Mouse (Mus musculus) MEL (cell line): ENCODE measurements around the gene Phf21a. TPM values are rescaled to one million over a fixed set of nuclear protein-coding genes. Genes with fewer than 3 reads are reported as not detected.

Source experiments
- DNase-seq: peaks from one replicate; pipeline ENCODE4 v3.0.0; 2011; ENCODE audit warnings: low read depth, low spot score
- H3K27ac ChIP-seq: 2 replicates; pipeline ENCODE4 v1.5.1; 2012; ENCODE audit warnings: low read depth, mild to moderate bottlenecking, control low read depth, low read length, moderate library complexity; ENCODE audit not compliant: control insufficient read depth
- H3K27me3 ChIP-seq, 2 experiments: fragments of 150-350 bp in 1 of 2; sonication (generic) in 1 of 2; 2 replicates each; pipeline ENCODE4 v1.6.1; 2012; ENCODE audit warnings: low read length in 2 of 2, mild to moderate bottlenecking in 2 of 2, improper control_type of control experiment in 1 of 2, moderate library complexity in 1 of 2; ENCODE audit not compliant: insufficient read depth in 2 of 2, control insufficient read depth in 1 of 2
- H3K36me3 ChIP-seq, 2 experiments: 2 replicates each; pipeline ENCODE4 v1.6.1; 2012 to 2014; ENCODE audit warnings: low read length in 2 of 2, improper control_type of control experiment in 1 of 2, inconsistent platforms in 1 of 2, mild to moderate bottlenecking in 1 of 2; ENCODE audit not compliant: insufficient read depth in 2 of 2, control insufficient read depth in 1 of 2
- H3K4me1 ChIP-seq, 2 experiments: fragments of 150-350 bp in 1 of 2; sonication (generic) in 1 of 2; 2 replicates each; pipeline ENCODE4 v1.6.1; 2012; ENCODE audit warnings: low read length in 2 of 2, improper control_type of control experiment in 1 of 2, mild to moderate bottlenecking in 1 of 2; ENCODE audit not compliant: insufficient read depth in 2 of 2, control insufficient read depth in 1 of 2
- H3K4me3 ChIP-seq, 2 experiments: fragments of 150-350 bp in 1 of 2; sonication (generic) in 1 of 2; 2 replicates each; pipeline ENCODE4 v1.5.1; 2012; ENCODE audit warnings: low read depth in 2 of 2, low read length in 2 of 2, mild to moderate bottlenecking in 2 of 2, moderate library complexity in 2 of 2, control low read depth in 1 of 2, improper control_type of control experiment in 1 of 2; ENCODE audit not compliant: control insufficient read depth in 1 of 2, insufficient read depth in 1 of 2
- H3K79me2 ChIP-seq: 2 replicates; pipeline ENCODE4 v1.6.1; 2012; ENCODE audit warnings: mild to moderate bottlenecking, low read length, moderate library complexity; ENCODE audit not compliant: control insufficient read depth, poor library complexity, insufficient read depth
- H3K9ac ChIP-seq: 2 replicates; pipeline ENCODE4 v1.6.1; 2012; ENCODE audit warnings: low read depth, mild to moderate bottlenecking, control low read depth, low read length, moderate library complexity; ENCODE audit not compliant: control insufficient read depth, poor library complexity, severe bottlenecking
- H3K9me3 ChIP-seq: fragments of 150-350 bp; sonication (generic); replicated peaks from 2 replicates; pipeline ENCODE4 v1.6.1; 2012; ENCODE audit warnings: mild to moderate bottlenecking, low read length, improper control_type of control experiment, moderate library complexity; ENCODE audit not compliant: insufficient read depth
- BHLHE40 ChIP-seq: IDR thresholded peaks from 2 replicates; pipeline ENCODE4 v1.6.1; 2012; ENCODE audit warnings: low read depth, mild to moderate bottlenecking, inconsistent platforms, low read length, improper control_type of control experiment, borderline replicate concordance
- CHD2 ChIP-seq: IDR thresholded peaks from 2 replicates; pipeline ENCODE4 v1.6.1; 2011; ENCODE audit warnings: low read length, improper control_type of control experiment
- ELF1 ChIP-seq: IDR thresholded peaks from 2 replicates; pipeline ENCODE4 v1.6.1; 2014; ENCODE audit warnings: low read depth, mild to moderate bottlenecking, inconsistent platforms, low read length, improper control_type of control experiment, moderate library complexity
- GABPA ChIP-seq: IDR thresholded peaks from 2 replicates; pipeline ENCODE4 v1.6.1; 2012; ENCODE audit warnings: low read depth, mild to moderate bottlenecking, inconsistent platforms, low read length, improper control_type of control experiment, moderate library complexity
- GATA1 ChIP-seq: IDR thresholded peaks from 2 replicates; pipeline ENCODE4 v1.6.1; 2011; ENCODE audit warnings: low read depth, low read length, improper control_type of control experiment
- HCFC1 ChIP-seq: IDR thresholded peaks from 2 replicates; pipeline ENCODE4 v1.6.1; 2012; ENCODE audit warnings: low read depth, mild to moderate bottlenecking, inconsistent platforms, low read length, improper control_type of control experiment, moderate library complexity
- JUND ChIP-seq: IDR thresholded peaks from 2 replicates; pipeline ENCODE4 v1.6.1; 2011; ENCODE audit warnings: low read depth, mild to moderate bottlenecking, improper control_type of control experiment, low read length
- MAX ChIP-seq: IDR thresholded peaks from 2 replicates; pipeline ENCODE4 v1.6.1; 2011; ENCODE audit warnings: low read length, improper control_type of control experiment
- MAZ ChIP-seq: IDR thresholded peaks from 2 replicates; pipeline ENCODE4 v1.6.1; 2012; ENCODE audit warnings: low read depth, mild to moderate bottlenecking, inconsistent platforms, low read length, improper control_type of control experiment
- MXI1 ChIP-seq: IDR thresholded peaks from 2 replicates; pipeline ENCODE4 v1.6.1; 2011; ENCODE audit warnings: mild to moderate bottlenecking, low read depth, low read length, improper control_type of control experiment
- MYB ChIP-seq: IDR thresholded peaks from 2 replicates; pipeline ENCODE4 v1.6.1; 2011; ENCODE audit warnings: mild to moderate bottlenecking, low read depth, low read length, improper control_type of control experiment
- NELFE ChIP-seq: IDR thresholded peaks from 2 replicates; pipeline ENCODE4 v1.6.1; 2011; ENCODE audit warnings: low read depth, low read length, improper control_type of control experiment
- NRF1 ChIP-seq: IDR thresholded peaks from 2 replicates; pipeline ENCODE4 v1.6.1; 2014; ENCODE audit warnings: low read depth, mild to moderate bottlenecking, inconsistent platforms, low read length, improper control_type of control experiment, moderate library complexity; ENCODE audit not compliant: poor library complexity, insufficient read depth, severe bottlenecking
- POLR2AphosphoS2 ChIP-seq: IDR thresholded peaks from 2 replicates; pipeline ENCODE4 v1.6.1; 2011; ENCODE audit warnings: low read length, improper control_type of control experiment
- RAD21 ChIP-seq: IDR thresholded peaks from 2 replicates; pipeline ENCODE4 v1.6.1; 2011; ENCODE audit warnings: mild to moderate bottlenecking, low read depth, low read length, improper control_type of control experiment
- SMC3 ChIP-seq: IDR thresholded peaks from 2 replicates; pipeline ENCODE4 v1.6.1; 2011; ENCODE audit warnings: low read depth, low read length, improper control_type of control experiment
- TAL1 ChIP-seq: IDR thresholded peaks from 2 replicates; pipeline ENCODE4 v1.6.1; 2012; ENCODE audit warnings: mild to moderate bottlenecking, inconsistent platforms, low read length, moderate library complexity, mixed read lengths
- USF1 ChIP-seq: IDR thresholded peaks from 2 replicates; pipeline ENCODE4 v1.6.1; 2014; ENCODE audit warnings: low read depth, mild to moderate bottlenecking, inconsistent platforms, low read length, improper control_type of control experiment, moderate library complexity
- ZC3H11A ChIP-seq: IDR thresholded peaks from 2 replicates; pipeline ENCODE4 v1.6.1; 2012; ENCODE audit warnings: low read depth, mild to moderate bottlenecking, inconsistent platforms, low read length, improper control_type of control experiment
- ZMIZ1 ChIP-seq: IDR thresholded peaks from 2 replicates; pipeline ENCODE4 v1.6.1; 2012; ENCODE audit warnings: low read depth, mild to moderate bottlenecking, inconsistent platforms, low read length, improper control_type of control experiment, moderate library complexity
- polyA plus RNA-seq, 2 experiments: library from polyadenylated mRNA; stranded (reverse) in 1 of 2; unstranded in 1 of 2; fragments of >175 nt in 1 of 2; fragments of >200 nt in 1 of 2; gene quantifications; 2 replicates each; pipeline versions ENCODE4 v1.2.1 to v1.2.4; 2012; ENCODE audit warnings: low replicate concordance in 2 of 2, low read depth in 1 of 2; ENCODE audit not compliant: insufficient read length in 2 of 2, insufficient read depth in 1 of 2, missing spikeins in 1 of 2
- total RNA-seq: library from RNA; depleted of rRNA; stranded (reverse); fragments of 300-350 nt; gene quantifications from 2 replicates; pipeline ENCODE4 v1.2.3, GENCODE M21; 2012; rRNA removed

Gene Phf21a
- 4.7 and 5.1 TPM in 2 replicates for total RNA-seq
- polyA plus RNA-seq = 100 to 1,000 TPM in 1 of 2 experiments, 10 to 100 TPM in 1; 15.6 to 245 TPM

DNA sequence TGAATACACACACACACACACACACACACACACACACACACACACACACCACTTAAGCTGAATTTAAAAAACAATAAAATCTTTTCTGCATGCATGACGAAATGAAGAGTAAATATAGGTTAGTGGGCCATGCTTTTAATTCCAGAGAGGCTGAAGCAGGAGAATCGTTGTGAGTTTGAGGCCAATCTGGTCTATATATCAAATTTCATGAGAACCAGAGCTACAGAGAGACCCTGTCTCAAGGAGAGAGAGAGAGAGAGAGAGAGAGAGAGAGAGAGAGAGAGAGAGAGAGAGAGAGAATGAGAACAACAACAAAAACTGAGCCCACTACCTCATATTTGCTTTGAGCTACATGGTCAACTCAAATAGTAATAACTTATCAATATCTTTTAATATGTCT lies at the start of gene Phf21a:
Gene Phf21a (plus strand): TSS at position 301 of the 400 bp plus-strand sequence.
- Histone ChIP-seq H3K79me2 (no peaks in the 10 kb centered on the region), H3K9me3 (no peaks in the 10 kb centered on the region), H3K27me3 (peaks cover 14 to 28% of the 10 kb centered on the region in 2 experiments), H3K9ac (no peak within 1 kb of the TSS), H3K36me3 (no peaks in the 10 kb centered on the region), H3K4me3 (no peak within 1 kb of the TSS), H3K4me1 (no peaks in the 10 kb centered on the region), H3K27ac (no peak within 1 kb of the TSS)
- no peak for DNase-seq
- no peak for TF ChIP-seq HCFC1
- TF ChIP-seq ZMIZ1 = no peak
- no peak for TF ChIP-seq USF1
- no peak for TF ChIP-seq POLR2AphosphoS2
- TF ChIP-seq ZC3H11A = no peak
- no peak for TF ChIP-seq BHLHE40
- no peak for TF ChIP-seq NELFE

DNA sequence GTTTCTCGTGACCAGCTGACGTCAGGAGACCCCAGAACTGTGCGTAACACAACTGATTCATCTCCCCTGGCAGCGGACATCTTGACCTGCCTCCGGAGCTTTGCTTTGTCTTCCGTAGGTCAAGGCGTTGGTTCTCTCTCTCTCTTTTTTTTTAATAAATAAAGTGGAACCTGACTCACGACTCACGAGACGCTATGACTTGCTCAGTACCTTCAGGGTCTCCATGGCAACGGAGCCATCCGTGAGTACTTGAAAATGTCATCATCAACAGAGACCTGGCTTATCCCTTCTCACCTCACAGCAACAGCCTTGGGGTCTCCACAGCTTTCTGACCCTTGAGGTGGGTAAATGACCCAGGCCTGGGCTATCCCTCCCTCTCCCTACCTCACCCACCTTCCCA lies 49.6 kb upstream of the Phf21a start:
- no peak overlapping the region for H3K4me3 ChIP-seq
- H3K4me1 ChIP-seq = no peaks in the 10 kb centered on the region
- DNase-seq = no peak
- TF ChIP-seq SMC3 = no peak
- no peak for TF ChIP-seq MAZ
- no peak for TF ChIP-seq CHD2
- TF ChIP-seq MXI1 = no peak
- no peak for TF ChIP-seq RAD21
- TF ChIP-seq MYB = no peak
- TF ChIP-seq ZC3H11A = no peak
- no peak for TF ChIP-seq ELF1
- TF ChIP-seq TAL1 = no peak
- TF ChIP-seq GABPA = no peak
- TF ChIP-seq GATA1 = no peak
- no peak for TF ChIP-seq JUND
- TF ChIP-seq NRF1 = no peak
- TF ChIP-seq MAX = no peak
- TF ChIP-seq, all 39 proteins: peak for 0
- Histone ChIP-seq H3K9ac (no peak overlapping the region), H3K36me3 (no peaks in the 10 kb centered on the region), H3K27me3 (peaks cover 0 to 5% of the 10 kb centered on the region in 2 experiments; a peak in 3 of 4 replicates), H3K9me3 (no peaks in the 10 kb centered on the region), H3K79me2 (no peaks in the 10 kb centered on the region), H3K27ac (no peak overlapping the region)
